Mouse (Mus musculus): ENCODE data around the gene Bcl2l11.

DNA sequence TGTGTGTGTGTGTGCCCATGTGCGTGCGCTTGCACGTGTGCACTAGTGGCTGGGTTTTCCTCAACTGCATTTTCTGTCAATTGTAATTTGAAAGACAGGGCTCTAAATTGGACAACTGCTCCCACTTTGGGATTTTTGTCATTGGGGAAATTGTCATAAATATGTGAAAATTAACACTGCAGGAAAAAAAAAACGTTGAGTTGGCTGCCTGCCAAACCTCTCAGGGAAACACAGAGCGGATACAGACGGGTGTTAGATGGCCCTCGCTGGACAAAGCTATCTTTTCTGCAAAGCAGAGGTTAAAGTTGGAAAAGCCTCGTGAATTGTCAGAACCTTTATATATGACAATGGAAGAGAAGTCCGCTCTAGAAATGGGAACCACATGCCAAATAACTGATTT lies 84.5 kb downstream of the Bcl2l11 start:
- TF ChIP-seq POLR2A (IDR thresholded peaks at IDR 0.05; ENCODE audit: borderline replicate concordance, insufficient read depth, low read length): no peak
- no peak for TF ChIP-seq CTCF (IDR thresholded peaks at IDR 0.05; ENCODE audit: borderline replicate concordance, insufficient read depth, low read depth, low read length)
